Mouse (Mus musculus): ENCODE data around the gene Sppl3. TPM values are rescaled to one million over a fixed set of nuclear protein-coding genes. Genes with fewer than 3 reads are reported as not detected.
A peak's percentile ranks its signal among the peaks of the same experiment; 100 is the strongest.

Sppl3 gene
- total RNA-seq, 2 experiments from 2014 or later = 30.1 to 32.2 TPM

- DNase-seq = no peak
Observed at GRCm38 (mm10) chr5:115126578-115127312, 115.8 kb downstream of the Sppl3 start.

- DNase-seq = no peak
Observed at GRCm38 (mm10) chr5:115127421-115128179, 116.7 kb downstream of the Sppl3 start.

GRCm38 (mm10) chr5:115129328-115129727 is 118.4 kb downstream of the Sppl3 start:
- no peak for DNase-seq

DNA sequence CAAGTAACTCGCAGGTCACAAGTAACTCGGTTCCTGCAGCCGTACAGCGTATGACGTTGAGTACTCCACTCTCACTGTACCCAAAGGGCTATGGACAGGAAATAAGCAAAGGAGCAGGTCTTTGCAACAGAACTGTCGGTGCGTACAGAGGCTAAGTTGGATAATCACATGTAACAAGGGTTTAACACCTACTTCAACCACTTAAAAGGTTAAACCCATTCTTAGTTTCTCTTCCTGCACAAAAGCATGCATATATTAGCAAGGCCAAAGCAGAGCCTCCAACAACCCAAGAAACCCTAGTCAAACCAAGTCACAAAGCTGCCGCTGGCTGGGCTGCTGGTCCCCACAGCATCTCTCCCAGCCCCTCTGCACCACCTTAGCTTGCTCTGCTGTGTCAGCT is 121.5 kb downstream of the Sppl3 start:
- DNase-seq = peak in 1 of 2 experiments; percentile 11

- peak; percentile 37 to 49 for DNase-seq
Observed at GRCm38 (mm10) chr5:115133358-115134066, 122.6 kb downstream of the Sppl3 start.

- DNase-seq = peak; percentile 91 to 92
Observed at GRCm38 (mm10) chr5:115134234-115135165, 123.6 kb downstream of the Sppl3 start, which contains the start of gene Unc119b. Unc119b (minus strand) TSS chr5:115134975.

- no peak for DNase-seq
Observed at GRCm38 (mm10) chr5:115139124-115139523, 128.2 kb downstream of the Sppl3 start.

DNA sequence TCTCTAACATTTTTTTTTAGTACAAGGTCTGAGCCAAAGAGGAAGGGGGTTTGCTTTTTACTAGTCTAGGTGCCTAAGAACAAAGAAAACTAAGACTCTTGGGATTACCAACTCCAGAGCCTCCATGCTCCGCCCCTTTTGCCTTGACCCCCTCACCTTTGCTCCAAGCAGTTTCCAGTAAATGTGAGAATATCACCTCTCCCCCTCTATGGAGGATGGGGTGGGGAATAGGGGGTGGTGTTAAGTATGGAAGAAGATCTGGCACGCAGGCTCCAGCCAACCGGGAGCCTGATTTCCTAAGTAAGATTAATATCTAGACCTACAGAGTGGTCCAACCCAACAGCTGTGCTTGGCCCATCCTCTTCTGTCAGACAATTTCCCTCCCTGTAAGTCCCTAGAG is 129.8 kb downstream of the Sppl3 start:
- peak; percentile 19 to 53 for DNase-seq

- DNase-seq = peak in 1 of 2 experiments; percentile 4
Observed at GRCm38 (mm10) chr5:115142166-115142697, 131.3 kb downstream of the Sppl3 start.

DNA sequence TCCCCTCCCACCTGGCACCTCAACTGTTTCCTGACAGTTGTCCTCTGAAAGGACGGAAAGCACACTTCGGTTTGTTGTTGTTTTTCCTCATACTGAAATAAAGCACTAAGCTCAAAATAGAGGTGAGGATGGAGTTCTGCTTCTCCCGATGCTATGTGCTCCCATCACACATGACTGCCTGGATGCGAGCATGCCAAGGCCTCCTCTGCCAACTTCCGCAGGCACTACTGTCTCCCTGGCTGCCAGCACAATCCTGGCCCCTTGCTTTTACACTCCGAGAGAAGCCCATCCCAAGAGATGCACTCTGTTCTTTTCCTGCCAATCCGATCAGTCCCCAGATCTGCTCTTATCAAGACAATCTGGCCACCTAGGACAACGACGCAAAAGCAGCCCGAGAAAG is 132.6 kb downstream of the Sppl3 start:
- DNase-seq = peak in 1 of 2 experiments; percentile 4

DNA sequence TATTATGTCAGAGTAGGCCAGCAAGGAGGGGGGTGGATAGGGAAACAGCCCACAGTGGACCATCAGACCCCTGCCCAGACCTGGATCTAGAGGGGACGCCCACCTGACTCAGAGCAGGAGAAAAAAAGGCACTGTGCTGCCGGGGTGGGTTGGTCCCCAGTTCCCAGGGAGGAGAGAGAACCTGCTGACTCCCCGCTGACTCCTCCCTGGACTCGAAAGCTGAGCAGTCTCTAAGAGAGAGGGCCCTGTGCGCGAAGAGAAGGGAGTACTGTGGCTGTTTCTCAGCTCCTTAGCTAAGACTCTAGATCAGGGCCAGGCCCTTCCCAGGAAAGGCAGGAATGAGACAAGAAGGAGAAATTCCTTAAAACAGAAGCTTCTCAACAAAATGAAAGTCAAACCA is 133.5 kb downstream of the Sppl3 start:
- DNase-seq = peak in 1 of 2 experiments; percentile 4

DNA sequence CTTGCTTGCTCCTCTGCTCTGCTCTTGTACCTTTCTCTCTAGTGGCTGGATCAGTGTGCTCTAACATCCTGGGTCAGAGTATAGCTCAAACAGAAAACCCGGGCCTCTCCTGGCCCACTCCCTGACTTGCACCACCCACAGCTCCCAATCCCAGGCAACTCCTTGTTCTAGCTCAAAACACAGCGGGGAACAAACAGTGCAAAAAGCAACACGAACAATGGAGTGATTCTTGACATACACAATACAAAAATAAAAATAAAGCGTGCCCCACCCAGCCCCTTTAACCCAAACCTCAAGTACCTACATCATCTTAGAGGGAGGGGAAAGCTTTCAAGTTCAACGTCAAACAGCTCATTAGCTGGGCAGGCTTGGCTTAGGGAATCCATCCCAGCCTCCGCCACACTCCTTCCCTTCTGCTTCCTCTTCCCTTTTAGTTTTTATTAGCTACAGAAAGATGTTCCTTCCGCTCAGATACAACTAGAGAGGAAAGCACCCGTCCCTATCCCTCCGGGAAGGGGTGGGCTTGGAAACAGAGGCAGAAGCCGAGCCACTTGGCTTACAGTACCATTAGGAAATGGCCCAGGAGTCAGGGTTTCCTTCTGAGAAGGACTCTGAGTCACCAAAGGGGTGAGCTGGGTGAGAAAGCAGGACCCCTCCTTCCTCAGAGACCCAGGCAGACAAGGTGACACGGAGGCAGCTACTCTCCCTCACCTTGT is 134.5 kb downstream of the Sppl3 start:
- DNase-seq = peak; percentile 28 to 69

DNA sequence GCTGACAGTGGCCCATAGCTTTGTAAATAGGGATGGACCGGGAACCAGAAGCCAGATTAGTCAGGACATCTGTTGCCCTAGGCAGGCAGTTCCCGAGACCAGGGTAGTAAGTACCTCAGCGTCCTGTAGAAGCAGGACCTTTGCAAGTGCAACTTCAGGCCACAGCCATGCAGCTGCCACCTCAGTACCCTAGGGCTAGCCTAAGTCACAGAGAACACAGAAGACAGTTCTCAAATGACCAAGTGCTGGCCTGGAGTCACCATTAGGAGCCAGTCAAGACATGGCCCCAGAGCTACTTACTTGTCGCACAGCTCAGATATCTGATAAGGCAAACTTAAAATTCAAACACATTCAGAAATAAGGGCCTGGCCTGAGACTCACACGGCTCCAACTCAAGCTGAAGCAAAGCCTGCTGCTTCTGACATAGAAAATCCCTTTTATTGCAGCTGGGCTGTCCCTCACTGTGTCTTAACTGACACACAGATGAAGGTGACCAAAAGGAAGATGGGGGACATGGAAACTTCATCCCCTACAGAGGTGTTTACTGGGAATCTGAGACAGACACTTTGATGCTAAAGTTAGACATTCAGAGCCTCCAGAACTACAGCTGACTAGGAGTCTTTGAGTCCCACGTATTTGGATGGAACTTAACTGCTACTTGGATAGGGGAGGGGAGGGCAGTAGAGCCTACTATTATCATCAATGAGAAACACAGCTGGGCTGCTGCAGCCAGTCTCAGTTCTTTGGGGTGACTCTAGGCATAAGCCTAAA is 135.2 kb downstream of the Sppl3 start:
- DNase-seq = no peak

DNA sequence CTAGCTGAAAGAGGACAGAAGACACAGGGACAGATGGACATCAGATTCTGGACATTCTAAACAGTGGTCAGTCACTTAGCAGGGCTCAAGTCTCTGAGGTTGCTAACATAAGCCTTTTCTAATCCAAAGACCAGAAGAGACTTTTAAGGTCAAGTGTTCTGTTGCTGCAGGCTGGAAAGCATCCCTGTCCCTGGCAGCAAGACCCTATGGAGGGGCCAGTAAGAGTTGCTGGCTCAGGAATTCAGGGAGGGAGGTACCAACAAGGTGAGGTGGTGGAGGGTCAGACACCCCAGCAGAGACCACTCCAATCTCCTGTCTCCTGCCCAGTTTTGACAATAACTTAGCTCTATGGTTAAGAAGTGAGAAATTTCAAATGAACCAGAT is 135.8 kb downstream of the Sppl3 start:
- DNase-seq = no peak

GRCm38 (mm10) chr5:115147388-115147787 is 136.5 kb downstream of the Sppl3 start:
- DNase-seq = no peak

DNA sequence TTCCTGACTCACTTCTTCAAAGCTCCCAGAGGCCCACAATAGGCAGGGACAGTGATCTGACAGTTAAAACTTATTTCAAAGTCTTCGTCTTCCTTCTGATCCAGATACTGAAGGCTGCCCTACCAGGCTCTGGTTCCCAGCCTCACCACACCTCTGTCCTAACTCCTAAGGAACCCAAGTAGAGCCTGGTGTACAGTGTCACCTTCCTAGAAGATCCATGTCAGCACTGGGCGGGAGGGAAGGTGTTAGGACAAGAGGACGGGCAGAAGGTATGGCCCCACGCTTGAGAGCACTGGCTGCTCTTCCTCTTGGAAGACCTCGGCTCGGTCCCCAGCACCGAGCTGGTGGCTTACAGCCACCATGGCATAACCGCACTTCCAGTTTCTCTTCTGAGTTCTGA is 137.4 kb downstream of the Sppl3 start:
- no peak for DNase-seq

Data from heart, adult 18-20 months (tissue).